Mouse (Mus musculus): ENCODE data around the gene Dock3.

DNA sequence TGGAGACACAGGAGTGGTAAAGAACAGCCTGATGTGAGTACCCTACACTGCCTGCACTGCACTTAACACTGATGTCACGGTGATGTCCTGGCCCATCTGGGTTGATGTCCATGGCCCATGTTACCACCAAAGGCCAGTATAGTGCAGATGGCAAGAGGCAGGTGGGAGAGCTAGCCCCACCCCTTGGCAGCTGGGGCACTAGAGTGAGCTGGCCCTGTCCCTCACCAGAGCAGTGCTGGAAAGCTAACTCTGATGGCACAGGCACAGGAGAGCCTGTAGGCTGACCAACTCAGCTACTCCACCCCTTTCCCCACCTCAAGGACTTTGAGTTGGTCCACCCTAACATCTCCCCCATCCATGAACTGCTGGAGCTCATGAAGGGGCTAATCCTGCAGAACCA is 7.1 kb downstream of the Dock3 start:
- TF ChIP-seq CTCF (IDR thresholded peaks at IDR 0.05; ENCODE audit: low read depth), result no peak
- no peak for TF ChIP-seq EP300 (IDR thresholded peaks at IDR 0.05; ENCODE audit: low read depth)

Data from liver, embryonic 14.5 days (tissue).